Mouse (Mus musculus) layer of hippocampus, postnatal 25 days (tissue): Measurements from ENCODE around the gene Syt6. TPM values are rescaled to one million over a fixed set of nuclear protein-coding genes. Genes with fewer than 3 reads are reported as not detected.
"Not testable (repeated sequence)": the region's sequence is repeated elsewhere in the genome, so short reads cannot be mapped to it uniquely, and the experiment has no call there.

ENCODE experiments used
- DNase-seq, 2 experiments: peaks; one replicate each; pipeline ENCODE4 v3.0.0; 2022; ENCODE audit warnings: mixed read lengths in 2 of 2, low spot score in 1 of 2; ENCODE audit errors: extremely low spot score in 1 of 2
- microRNA-seq, 2 experiments: library from miRNA; unstranded; fragments of <30 nt; microRNA quantifications; one replicate each; pipeline ENCODE4 v1.2.0; 2021
- total RNA-seq, 2 experiments: library from RNA; stranded (reverse); gene quantifications; 2 replicates each; pipeline ENCODE4 v1.2.3; 2021

Syt6 gene
- total RNA-seq, 2 experiments from 2014 or later = 6.6 to 7.0 TPM

DNA sequence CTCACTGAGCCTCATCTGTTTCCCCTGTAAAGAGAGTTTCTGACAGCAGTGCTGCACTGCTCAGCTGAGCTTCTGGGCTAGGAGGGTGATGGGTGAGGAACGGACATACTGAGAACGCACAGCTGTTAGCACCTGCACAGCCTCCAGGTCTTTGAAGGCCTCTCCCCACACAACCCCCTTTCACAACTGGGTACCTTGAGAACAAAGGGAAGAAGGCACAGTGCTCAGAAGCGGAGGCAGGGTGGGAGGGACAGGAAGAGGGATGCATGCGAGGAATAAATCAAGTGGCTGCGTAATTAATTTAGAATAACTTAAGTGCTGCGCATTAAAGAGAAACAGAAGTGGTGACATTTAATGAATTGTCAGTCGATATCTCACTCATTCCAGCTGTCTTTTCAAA, 66.3 kb downstream of the Syt6 start:
- no peak for DNase-seq

DNA sequence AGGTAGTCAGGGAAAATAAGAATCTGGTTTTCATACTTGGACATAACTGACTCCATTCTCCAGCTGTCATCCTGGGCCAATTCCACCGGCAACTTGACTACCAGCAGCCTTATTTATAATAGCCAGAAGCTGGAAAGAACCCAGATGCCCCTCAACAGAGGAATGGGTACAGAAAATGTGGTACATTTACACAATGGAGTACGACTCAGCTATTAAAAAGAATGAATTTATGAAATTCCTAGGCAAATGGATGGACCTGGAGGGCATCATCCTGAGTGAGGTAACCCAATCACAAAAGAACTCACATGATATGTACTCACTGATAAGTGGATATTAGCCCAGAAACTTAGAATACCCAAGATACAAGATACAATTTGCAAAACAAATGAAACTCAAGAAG, 70.9 kb downstream of the Syt6 start, which contains the start of gene Atg4a-ps:
Gene Atg4a-ps (minus strand): TSS at position 101 of the 400 bp plus-strand sequence.
- not testable (repeated sequence) for DNase-seq

DNA sequence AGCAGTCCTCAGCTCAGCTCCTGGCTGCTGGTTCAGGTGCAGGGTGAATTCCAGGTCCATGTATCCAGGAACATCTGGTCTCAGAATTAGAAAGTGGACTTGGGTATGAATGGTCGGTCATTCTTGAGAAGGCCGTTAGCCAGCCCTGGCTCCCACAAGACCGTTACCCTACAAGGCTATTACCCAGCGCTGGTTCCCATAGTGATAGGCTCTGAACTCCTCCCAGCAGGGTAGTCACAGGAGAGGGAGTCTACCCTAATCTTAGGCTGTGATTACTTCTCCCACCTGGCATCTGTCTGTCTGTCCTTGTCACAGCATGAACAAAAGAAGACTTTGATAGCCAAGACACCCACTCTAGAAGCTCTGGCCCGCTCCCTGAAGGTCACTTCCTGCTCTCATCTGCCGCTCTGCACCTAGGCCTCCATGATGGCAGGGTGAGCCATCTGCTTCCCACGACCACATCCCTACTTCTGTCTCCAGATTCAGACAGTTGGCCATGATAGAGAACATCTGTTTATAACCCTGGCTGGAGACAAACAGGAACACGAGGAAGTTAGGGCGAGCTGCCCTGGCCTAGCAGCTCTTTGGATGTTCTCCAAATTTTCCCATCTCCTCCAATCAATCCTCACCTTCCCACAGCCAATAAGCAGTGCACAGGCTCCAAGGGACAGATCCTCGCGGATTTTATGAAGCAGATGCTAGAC, 72.3 kb downstream of the Syt6 start:
- no peak for DNase-seq

DNA sequence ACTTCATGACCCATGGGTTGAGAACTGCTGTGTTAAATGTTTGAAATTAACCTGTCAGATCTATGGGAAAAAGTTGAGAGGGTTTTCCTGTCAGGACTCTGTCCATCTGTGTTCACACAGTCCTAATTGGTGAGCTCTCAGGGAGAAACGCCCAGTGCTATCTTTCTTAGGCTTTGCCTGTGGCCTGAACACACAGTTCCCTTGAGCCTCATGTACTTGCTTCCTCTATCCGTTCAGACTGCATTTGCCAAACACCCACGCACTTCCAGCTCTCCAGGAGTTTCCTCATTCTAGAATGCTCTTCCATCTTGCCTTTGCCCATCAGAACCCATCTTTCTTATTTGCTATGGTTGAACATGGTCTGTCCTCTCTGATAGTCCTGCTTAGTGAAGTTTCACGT, 73.5 kb downstream of the Syt6 start:
- DNase-seq = no peak

DNA sequence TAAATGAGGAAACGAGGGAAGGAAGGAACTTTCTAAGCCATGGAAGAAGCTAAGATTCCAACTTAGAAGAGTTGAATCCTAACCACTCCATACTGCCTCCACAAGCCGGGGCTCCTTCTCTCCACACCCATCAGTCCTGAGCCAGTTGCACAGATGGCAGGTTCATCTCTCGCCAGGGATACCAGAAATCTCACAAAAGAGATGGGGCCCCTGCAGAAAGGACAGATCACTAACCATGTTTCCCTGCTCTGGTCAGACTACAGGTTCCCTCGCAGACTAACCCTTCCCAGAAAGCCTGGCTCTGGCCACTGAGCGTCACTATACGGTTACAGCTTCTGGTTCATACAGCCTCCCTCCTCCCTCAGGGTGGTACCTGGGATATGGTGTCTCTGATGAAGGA, 74.7 kb downstream of the Syt6 start:
- no peak for DNase-seq

DNA sequence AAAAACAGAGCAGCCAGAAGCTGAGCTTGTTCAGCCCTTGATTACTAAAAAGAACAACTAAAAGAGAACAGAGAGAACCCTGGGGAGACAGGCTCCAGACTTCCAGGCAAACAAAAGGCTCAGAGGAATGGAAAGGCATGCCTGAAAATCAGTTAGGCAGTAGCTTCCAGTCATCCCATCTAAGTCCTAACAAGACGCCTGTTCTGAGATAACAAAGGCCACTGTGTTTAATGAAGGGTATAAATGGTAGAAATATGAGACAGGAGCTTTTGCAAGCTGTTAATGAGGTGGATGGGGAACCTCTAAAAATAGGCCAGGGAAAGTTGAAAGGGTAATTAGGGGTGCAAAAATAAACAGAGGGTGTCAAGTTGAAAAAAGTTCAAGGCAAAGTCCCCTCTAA, 75.4 kb downstream of the Syt6 start:
- no peak for DNase-seq

DNA sequence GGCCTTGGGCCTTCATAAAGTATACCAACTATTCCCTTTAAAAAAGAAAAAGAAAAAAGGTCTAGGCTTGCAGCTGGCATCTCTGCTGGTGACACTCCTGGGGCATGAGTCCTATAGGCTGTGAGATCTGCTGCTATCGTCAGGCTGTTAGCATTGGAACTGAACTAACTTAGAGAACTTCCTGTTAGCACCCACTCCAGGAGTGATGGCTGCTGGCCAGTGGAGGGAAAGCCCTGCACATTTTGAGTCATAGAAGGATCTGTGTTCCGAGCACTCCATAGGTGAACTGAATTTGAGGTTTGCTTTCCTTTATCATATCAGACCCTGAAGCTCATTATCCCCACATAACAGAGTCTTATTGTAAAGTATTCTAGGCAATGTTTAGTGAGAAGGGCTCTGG, 85.0 kb downstream of the Syt6 start:
- no peak for DNase-seq

DNA sequence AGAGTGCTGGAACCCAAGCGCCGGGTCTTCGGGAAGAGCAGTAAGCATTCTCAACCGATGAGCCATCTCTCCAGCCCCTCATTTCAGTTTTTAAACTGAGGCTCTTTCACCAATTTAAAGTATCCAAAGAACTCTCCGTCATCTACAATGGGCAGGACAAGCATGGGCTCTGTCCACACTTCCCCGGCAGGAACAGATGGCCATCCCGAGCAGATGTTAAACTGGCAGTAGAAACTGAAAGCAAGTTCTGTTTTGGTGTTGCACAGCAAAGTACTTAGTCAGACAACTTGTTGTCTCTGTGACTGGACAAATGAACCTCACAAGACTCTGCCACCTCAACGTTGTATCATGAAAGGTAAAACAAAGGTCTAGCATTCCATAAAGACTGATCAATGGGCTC, 86.7 kb downstream of the Syt6 start:
- DNase-seq = no peak

DNA sequence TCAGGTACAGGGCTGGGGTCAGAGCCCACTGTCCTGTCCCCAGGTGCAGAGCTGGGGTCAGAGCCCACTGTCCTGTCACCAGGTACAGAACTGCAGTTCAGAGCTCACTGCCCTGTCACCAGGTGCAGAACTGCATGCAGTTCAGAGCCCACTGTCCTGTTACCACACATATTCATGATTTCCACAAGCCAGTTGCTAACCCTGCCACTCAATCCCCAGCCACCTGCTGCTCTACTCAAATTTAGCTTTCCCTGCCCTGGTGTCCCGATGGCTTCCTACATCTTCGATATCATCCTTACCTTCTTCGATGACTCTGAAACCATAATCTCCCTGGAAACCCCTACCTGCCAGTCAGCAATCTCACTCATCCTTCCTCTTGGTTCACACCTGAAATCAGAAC, 88.4 kb downstream of the Syt6 start:
- DNase-seq = no peak

DNA sequence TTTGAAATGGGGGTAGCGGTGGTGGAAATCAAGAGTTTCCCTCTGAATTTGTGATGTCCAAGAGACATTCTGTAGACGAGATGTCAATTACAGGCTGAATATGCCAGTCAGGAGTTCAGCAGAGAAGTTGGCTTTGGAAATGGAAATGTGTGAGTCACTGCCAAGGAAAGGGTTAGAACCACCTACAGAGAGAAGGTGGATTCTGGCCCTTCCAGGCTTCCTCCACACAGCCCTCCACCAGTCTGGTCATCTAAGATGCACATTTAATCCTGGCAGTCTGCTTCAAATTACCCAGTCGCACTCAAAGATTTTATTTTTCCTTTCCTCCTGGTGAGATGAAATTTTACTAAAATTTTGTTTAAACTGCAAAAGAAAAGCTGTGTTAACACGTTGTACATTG, 97.1 kb downstream of the Syt6 start:
- DNase-seq = no peak

DNA sequence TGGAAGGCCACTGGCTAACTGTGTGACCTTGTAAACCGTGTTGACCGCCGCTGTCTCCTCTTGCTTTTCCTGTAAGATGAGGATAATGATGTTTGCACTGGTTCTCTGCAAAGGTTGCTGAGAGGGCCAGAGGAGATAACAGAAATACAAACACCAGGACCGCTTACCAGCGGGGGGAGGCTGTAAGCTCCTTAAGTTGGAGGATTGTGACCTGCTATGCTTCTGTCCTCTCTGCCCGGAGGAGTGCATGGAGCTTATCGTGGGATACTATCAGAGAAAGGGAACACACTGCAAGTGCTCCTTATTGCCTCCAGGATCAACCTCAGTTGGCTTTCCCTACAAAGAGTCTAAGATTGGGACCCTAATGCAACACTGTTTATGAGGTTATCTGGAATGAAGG, 97.7 kb downstream of the Syt6 start:
- DNase-seq = no peak

DNA sequence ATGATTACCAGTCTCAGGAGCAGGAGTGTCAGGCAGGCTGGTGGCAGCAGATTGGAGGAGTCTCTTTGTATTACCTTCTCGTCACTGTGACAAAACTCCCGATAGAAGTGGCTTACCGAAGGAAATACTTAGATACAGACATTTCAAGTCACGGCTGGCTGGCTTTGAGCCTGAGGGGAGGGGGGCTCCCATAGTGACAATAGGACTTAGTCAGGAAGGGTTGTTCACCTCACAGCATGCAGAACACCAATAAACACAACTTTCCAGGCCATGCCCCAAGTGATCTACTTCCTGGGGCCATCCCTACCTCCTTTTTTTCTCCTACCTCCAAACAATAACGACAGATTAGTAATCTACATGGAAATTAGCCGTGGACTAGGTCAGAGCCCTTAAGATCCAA, 103.8 kb downstream of the Syt6 start:
- no peak for DNase-seq

DNA sequence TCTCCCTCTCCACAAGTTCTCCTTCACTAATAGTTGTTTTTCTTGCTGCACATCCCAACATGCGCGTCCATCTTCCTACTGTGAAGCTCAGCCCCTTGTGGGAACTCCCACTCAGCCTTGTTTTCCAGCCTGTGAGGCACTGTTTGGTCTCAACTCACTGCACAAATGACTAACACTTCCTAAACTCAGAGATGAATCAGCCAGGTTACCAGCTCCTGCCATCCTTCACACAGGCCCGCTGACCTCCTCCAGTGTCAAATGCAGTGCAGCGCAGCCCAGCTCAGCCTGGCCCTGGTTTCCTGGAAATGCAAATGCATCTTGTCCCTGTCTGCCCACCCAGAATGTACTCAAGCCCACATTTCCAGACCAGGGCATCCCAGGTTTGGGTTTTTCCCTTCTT, 107.4 kb downstream of the Syt6 start:
- no peak for DNase-seq

DNA sequence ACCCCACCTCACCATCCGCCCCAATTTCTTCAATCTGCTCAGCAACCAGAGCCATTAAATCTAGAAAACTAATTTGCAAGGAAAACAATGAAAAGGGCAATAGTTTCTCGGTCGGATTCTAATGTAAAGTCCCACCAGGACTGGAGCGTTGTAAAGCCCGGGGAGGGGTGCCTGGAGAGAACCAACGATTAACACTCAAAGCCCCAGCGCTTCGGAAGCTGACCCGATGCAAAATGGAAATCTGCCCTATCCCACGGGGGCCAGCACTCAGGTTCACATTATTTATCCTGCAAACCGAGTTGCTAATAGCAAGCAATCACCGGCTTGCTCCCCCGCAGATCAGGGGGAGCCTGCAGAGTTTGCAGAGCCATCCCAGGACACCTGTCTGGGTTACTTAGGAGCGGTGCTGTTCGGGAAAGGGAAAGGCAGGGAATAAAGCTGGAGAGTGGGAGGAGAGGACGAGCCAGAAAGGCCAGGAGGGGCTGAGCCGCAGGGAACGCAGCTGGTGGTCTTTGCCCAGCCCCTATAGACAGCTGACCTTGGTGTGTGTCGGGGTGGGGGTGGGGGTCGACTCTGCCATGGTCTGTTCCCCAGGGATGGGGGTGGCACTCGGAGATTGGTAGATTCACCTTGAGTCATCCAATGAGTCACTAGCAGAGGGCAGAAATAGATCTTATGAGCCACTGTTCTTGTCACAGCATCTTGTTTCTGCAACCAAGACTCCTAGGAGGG, 108.4 kb downstream of the Syt6 start:
- peak in 1 of 2 experiments; percentile 5 for DNase-seq

DNA sequence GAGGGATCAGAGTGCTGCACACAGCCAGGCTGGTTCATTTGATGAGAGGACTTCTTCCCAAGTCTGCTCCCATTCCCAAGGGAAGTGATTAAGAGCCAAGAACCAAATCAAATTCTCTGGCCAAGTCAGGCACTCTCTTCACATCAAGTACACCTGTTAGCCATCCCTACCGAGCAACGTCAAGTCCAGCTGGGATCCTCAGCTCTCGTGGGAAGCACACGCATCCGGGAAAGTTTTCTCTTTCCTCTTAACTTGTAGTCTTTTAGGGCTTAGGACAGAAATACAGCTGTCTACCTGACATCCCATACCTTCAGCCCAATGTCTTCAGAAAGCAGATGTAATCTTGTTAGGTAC, 108.9 kb downstream of the Syt6 start:
- DNase-seq = no peak

DNA sequence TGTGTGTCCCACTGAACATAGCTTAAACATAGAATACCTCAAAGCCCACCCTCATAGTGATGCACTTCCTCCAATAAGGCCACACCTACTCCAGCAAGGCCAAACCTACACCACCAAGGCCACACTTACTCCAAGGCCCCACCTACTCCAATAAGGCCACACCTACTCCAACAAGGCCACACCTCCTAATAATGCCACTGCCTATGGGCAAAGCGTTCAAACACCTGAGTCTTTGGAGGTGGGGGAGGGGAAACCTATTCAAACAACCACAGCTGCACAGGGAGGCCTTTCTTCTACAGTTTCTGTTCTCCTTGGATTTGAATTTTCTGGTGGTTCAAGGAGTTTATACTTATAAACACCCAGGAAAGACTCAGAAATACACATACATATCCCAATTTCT, 114.0 kb downstream of the Syt6 start:
- DNase-seq = no peak

DNA sequence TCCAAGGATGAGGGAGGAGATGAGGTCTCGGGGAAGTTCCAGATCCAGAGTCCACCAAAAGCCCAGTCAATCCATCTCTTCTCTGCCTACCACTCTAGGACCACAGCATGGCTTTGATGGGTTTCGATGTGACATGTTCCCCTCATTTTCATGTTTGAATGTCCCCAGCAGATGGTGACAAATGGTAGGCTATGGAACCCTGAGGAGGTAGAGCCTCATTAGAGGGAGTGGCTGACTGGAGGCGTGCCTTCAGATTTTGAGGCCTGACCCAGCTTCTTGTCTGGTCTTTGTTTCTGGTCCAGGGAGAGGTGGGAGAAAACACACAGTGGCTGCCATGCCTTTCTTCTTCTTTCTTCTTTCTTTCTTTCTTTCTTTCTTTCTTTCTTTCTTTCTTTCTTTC, 115.5 kb downstream of the Syt6 start:
- DNase-seq = no peak

Small RNA genes within 50 kb of the gene (microRNA-seq; reads per million reads assigned to microRNA genes)
- gene Gm25325 = 0 reads per million in 2 experiments

Other genes with a start within 250 kb of the Syt6 start
- gene Atg4a-ps, start 70.8 kb downstream of the Syt6 start, total RNA-seq = under 1 TPM in 1 of 2 experiments, not detected in 1; 0.59 TPM
- 10 to 100 TPM; 12.5 to 15.0 TPM for gene Olfml3, start 162.8 kb downstream of the Syt6 start, total RNA-seq
- gene Gm10964, start 164.1 kb downstream of the Syt6 start, total RNA-seq = not detected
- 100 to 1,000 TPM; 108 to 115 TPM for gene Hipk1, start 216.3 kb downstream of the Syt6 start, total RNA-seq
- 1 to 10 TPM; 8.5 to 9.3 TPM for gene Dclre1b, start 234.2 kb downstream of the Syt6 start, total RNA-seq
- 10 to 100 TPM; 15.3 to 18.6 TPM for gene Ap4b1, start 234.3 kb downstream of the Syt6 start, total RNA-seq
- under 1 TPM in 1 of 2 experiments, not detected in 1; 0.31 TPM for gene Gm43064, start 234.3 kb downstream of the Syt6 start, total RNA-seq